Mouse (Mus musculus) forebrain, embryonic 15.5 days (tissue): ENCODE measurements around the gene Itpr2. TPM values are rescaled to one million over a fixed set of nuclear protein-coding genes. Genes with fewer than 3 reads are reported as not detected.
A peak's percentile ranks its signal among the peaks of the same experiment; 100 is the strongest.

ENCODE experiments used
- ATAC-seq: fragments of 200-750 bp; cut with Nextera tagmentation; replicated peaks from 2 replicates; pipeline ENCODE4 v1.8.0; 2017; ENCODE audit warnings: mild to moderate bottlenecking, moderate TSS enrichment, moderate library complexity
- H3K27ac ChIP-seq: fragments of 300-500 bp; sonication (generic); replicated peaks from 2 replicates; pipeline ENCODE4 v1.5.1; 2015; ENCODE audit warnings: mild to moderate bottlenecking, inconsistent platforms
- H3K27me3 ChIP-seq: fragments of 300-500 bp; sonication (generic); 2 replicates; pipeline ENCODE4 v1.6.1; 2015; ENCODE audit warnings: inconsistent platforms
- H3K36me3 ChIP-seq: fragments of 300-500 bp; sonication (generic); 2 replicates; pipeline ENCODE4 v1.6.1; 2015; ENCODE audit warnings: mild to moderate bottlenecking, inconsistent platforms
- H3K4me1 ChIP-seq: fragments of 300-500 bp; sonication (generic); 2 replicates; pipeline ENCODE4 v1.6.1; 2015; ENCODE audit warnings: inconsistent platforms
- H3K4me2 ChIP-seq: fragments of 300-500 bp; sonication (generic); replicated peaks from 2 replicates; pipeline ENCODE4 v1.6.1; 2015; ENCODE audit warnings: mild to moderate bottlenecking, inconsistent platforms
- H3K4me3 ChIP-seq: fragments of 300-500 bp; sonication (generic); 2 replicates; pipeline ENCODE4 v1.5.1; 2015; ENCODE audit warnings: mild to moderate bottlenecking, inconsistent platforms
- H3K9ac ChIP-seq: fragments of 300-500 bp; sonication (generic); replicated peaks from 2 replicates; pipeline ENCODE4 v1.6.1; 2015; ENCODE audit warnings: mild to moderate bottlenecking, inconsistent platforms
- H3K9me3 ChIP-seq: fragments of 300-500 bp; sonication (generic); 2 replicates; pipeline ENCODE4 v1.6.1; 2016; ENCODE audit warnings: inconsistent platforms
- WGBS: fragments of 180-500 bp; shearing (Covaris S2); methylation state at CpG from one replicate; pipeline ENCODE4 v1.1.7; 2015; ENCODE audit warnings: mixed read lengths; 5-methylcytosine and 5-hydroxymethylcytosine counted together
- polyA plus RNA-seq: library from polyadenylated mRNA; unstranded; fragments of >200 nt; fragmentation: Nextera tagmentation; extraction: Ambion mirVana; gene quantifications from 2 replicates; pipeline ENCODE4 v1.2.1, GENCODE M21; 2015

Gene Itpr2
- polyA plus RNA-seq, 1 experiment from 2014 or later = 5.1 TPM

DNA sequence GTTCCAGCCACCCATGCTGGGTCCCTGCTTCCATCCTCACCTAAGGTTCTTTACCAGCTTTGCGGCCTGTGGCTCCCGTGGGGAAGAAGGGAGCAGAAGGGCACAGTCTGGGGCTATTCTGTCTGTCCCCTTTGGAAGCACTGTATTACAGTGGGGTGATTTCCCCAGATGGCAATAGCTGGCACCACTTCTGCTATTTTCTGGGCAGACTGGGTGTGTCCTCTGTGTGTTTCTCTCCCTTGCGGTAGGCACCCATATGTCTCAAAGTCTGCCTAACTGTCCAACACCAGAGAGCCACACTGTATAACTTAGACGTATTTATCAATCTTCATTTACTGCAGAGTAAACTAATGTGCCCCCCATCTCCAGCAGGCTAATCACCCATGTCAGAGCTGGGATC, 388.9 kb downstream of the Itpr2 start:
- H3K27me3 ChIP-seq = no peaks in the 10 kb centered on the region
- peaks cover 29% of the 10 kb centered on the region for H3K4me1 ChIP-seq
- H3K9me3 ChIP-seq = no peaks in the 10 kb centered on the region
- H3K36me3 ChIP-seq = no peaks in the 10 kb centered on the region
- H3K4me2 ChIP-seq = no peak overlapping the region
- no peak overlapping the region for H3K27ac ChIP-seq
- peak; percentile 65 for ATAC-seq
- no peak overlapping the region for H3K4me3 ChIP-seq
- 80% methylated on average over 4 of the region's 4 CpGs for WGBS
- H3K9ac ChIP-seq = no peak overlapping the region

DNA sequence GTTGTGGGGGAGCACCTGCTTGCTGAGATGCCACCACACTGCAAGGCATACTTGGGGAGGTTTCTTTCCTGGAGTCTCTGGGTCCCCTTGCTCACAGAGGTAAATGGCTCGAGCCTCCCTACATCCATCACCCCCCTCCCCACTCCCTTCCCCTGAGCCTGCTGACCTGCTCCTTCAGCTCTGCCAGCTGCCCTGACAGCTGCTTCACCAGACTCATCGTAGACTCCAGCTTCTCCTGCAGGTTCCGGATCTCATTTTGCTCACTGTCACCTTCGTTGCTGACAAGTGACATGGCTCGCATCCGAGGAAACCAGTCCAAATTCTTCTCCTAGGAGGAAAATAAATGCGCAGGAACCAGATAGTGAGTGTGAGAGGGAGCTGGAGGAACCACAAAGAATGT, 389.8 kb downstream of the Itpr2 start:
- Histone ChIP-seq H3K9me3 (no peaks in the 10 kb centered on the region), H3K4me2 (no peak overlapping the region), H3K36me3 (no peaks in the 10 kb centered on the region), H3K27ac (no peak overlapping the region), H3K4me1 (peaks cover 29% of the 10 kb centered on the region), H3K4me3 (no peak overlapping the region), H3K27me3 (no peaks in the 10 kb centered on the region), H3K9ac (no peak overlapping the region)
- no peak for ATAC-seq
- WGBS = 49% methylated on average over 7 of the region's 7 CpGs

GRCm38 (mm10) chr6:146111781-146112180, 390.2 kb downstream of the Itpr2 start:
- no peaks in the 10 kb centered on the region for H3K36me3 ChIP-seq
- no peak overlapping the region for H3K27ac ChIP-seq
- no peak overlapping the region for H3K9ac ChIP-seq
- ATAC-seq = no peak
- H3K4me2 ChIP-seq = no peak overlapping the region
- no peak overlapping the region for H3K4me3 ChIP-seq
- peaks cover 29% of the 10 kb centered on the region for H3K4me1 ChIP-seq
- H3K9me3 ChIP-seq = no peaks in the 10 kb centered on the region
- WGBS = 64% methylated on average over 6 of the region's 6 CpGs
- no peaks in the 10 kb centered on the region for H3K27me3 ChIP-seq

GRCm38 (mm10) chr6:146110832-146111741, 390.9 kb downstream of the Itpr2 start:
- Histone ChIP-seq H3K9ac (no peak overlapping the region), H3K4me2 (no peak overlapping the region), H3K4me3 (no peak overlapping the region), H3K27me3 (no peaks in the 10 kb centered on the region), H3K36me3 (no peaks in the 10 kb centered on the region), H3K4me1 (peaks cover 29% of the 10 kb centered on the region), H3K27ac (no peak overlapping the region), H3K9me3 (no peaks in the 10 kb centered on the region)
- 34% methylated on average over 21 of the region's 21 CpGs for WGBS
- ATAC-seq = peak; percentile 56; the same call in 1 of the 2 replicates

GRCm38 (mm10) chr6:146110425-146110824, 391.6 kb downstream of the Itpr2 start:
- no peaks in the 10 kb centered on the region for H3K36me3 ChIP-seq
- H3K4me3 ChIP-seq = no peak overlapping the region
- ATAC-seq = no peak
- no peak overlapping the region for H3K4me2 ChIP-seq
- H3K27ac ChIP-seq = no peak overlapping the region
- peaks cover 29% of the 10 kb centered on the region for H3K4me1 ChIP-seq
- H3K9me3 ChIP-seq = no peaks in the 10 kb centered on the region
- H3K9ac ChIP-seq = no peak overlapping the region
- no peaks in the 10 kb centered on the region for H3K27me3 ChIP-seq
- 63% methylated on average over 4 of the region's 4 CpGs for WGBS

- Histone ChIP-seq H3K27me3 (no peaks in the 10 kb centered on the region), H3K27ac (no peak overlapping the region), H3K9ac (no peak overlapping the region), H3K4me2 (no peak overlapping the region), H3K4me1 (peaks cover 18% of the 10 kb centered on the region), H3K4me3 (no peak overlapping the region), H3K36me3 (no peaks in the 10 kb centered on the region), H3K9me3 (0 out of 2 replicates have a peak, but pooled peaks cover 4% of the 10 kb centered on the region)
- WGBS = 75% methylated on average over 7 of the region's 7 CpGs
- no peak for ATAC-seq
Observed at GRCm38 (mm10) chr6:146108695-146109094, 393.3 kb downstream of the Itpr2 start.

DNA sequence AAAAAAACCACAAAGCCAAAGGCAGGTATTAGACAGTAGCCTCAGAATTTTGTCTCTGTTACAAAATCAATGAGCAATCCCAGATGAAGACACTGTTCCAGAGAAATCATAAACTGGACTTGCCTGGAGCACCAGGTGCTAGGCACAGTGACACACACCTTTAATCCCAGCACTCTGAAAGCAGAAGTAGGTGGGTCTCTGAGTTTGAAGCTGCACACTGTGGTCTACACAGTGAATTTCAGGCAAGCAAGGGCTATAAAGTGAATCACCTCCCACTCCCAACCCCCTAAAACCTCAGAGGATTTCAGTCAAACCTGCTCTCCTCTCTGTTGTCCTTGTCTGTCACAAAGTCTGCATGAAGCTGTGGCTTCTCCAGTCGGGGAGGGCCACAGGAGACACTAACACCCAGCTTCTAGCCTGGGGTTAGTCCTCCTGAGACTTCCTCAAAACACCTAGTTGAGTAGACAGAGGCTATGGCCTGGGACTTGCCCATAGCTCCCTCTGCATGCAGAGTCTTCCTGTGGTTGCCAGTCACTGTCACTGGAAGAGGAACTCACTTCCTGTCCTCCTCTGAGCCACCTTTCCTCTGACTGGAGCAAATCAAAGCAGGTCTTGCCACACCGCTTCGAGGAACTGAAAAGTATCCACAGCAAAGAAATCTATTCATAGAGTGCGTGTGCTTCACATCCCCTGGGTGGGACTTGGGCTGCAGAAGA, 394.7 kb downstream of the Itpr2 start:
- Histone ChIP-seq H3K4me3 (no peak overlapping the region), H3K36me3 (no peaks in the 10 kb centered on the region), H3K4me2 (no peak overlapping the region), H3K27me3 (no peaks in the 10 kb centered on the region), H3K4me1 (peaks cover 12% of the 10 kb centered on the region), H3K27ac (no peak overlapping the region), H3K9me3 (0 out of 2 replicates have a peak, but pooled peaks cover 4% of the 10 kb centered on the region), H3K9ac (no peak overlapping the region)
- 89% methylated on average over 4 of the region's 4 CpGs for WGBS
- ATAC-seq = no peak

DNA sequence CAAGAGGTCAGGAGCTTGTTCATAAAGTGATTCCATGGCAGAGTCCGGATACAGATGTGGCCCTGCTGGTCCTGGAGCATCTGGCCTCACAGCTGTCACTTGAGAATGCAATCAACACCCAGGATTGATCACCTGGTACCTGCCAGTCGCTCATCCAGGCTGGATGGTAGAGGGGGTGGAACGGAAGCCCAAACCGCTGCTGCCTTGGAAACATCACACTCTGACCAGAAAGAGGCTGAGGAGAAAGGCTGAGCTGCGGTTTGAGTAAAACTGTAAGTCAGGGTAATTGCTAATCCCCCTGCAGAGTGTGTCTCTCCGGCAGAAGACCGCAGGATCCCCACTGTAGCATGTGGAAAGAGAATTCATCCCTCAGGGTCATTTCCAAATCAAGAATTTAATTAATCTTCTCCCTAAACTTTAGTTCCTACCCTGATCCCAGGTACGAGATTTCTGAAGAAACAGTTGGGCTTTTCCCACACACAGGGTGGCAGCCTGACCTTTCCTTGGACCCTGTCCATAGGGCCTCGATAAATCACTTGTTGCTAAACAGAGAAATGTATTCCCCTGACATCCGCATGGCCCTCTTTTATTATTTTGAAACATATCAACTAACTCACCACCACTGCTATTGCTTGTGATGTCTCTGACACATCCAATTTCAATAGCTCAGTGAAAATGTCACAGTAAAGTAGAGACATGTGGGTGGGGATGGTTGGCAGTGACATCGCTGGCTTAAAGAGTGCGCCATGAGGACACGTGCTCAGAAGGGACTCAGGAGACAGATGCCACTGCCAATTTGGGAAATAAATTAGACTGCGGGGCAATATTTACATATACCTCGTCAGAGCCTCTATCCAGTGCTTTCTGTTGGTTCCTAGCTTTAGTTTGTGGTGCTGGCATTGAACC, 418.7 kb downstream of the Itpr2 start:
- ATAC-seq = no peak
- Histone ChIP-seq H3K4me2 (no peak overlapping the region), H3K9me3 (no peaks in the 10 kb centered on the region), H3K4me3 (no peak overlapping the region), H3K36me3 (no peaks in the 10 kb centered on the region), H3K4me1 (no peaks in the 10 kb centered on the region), H3K27ac (no peak overlapping the region), H3K9ac (no peak overlapping the region), H3K27me3 (no peaks in the 10 kb centered on the region)
- WGBS = 74% methylated on average over 15 of the region's 15 CpGs

GRCm38 (mm10) chr6:146082476-146082875, 419.5 kb downstream of the Itpr2 start:
- Histone ChIP-seq H3K9me3 (no peaks in the 10 kb centered on the region), H3K27ac (no peak overlapping the region), H3K4me3 (no peak overlapping the region), H3K9ac (no peak overlapping the region), H3K36me3 (no peaks in the 10 kb centered on the region), H3K4me1 (no peaks in the 10 kb centered on the region), H3K27me3 (no peaks in the 10 kb centered on the region), H3K4me2 (no peak overlapping the region)
- 93% methylated on average over 9 of the region's 9 CpGs for WGBS
- ATAC-seq = no peak

GRCm38 (mm10) chr6:146081578-146081977, 420.4 kb downstream of the Itpr2 start:
- Histone ChIP-seq H3K27me3 (no peaks in the 10 kb centered on the region), H3K9me3 (no peaks in the 10 kb centered on the region), H3K4me1 (no peaks in the 10 kb centered on the region), H3K4me2 (no peak overlapping the region), H3K27ac (no peak overlapping the region), H3K9ac (no peak overlapping the region), H3K4me3 (no peak overlapping the region), H3K36me3 (no peaks in the 10 kb centered on the region)
- no peak for ATAC-seq
- WGBS = 95% methylated on average over 8 of the region's 8 CpGs

GRCm38 (mm10) chr6:146080546-146081512, 421.2 kb downstream of the Itpr2 start:
- no peak for ATAC-seq
- no peaks in the 10 kb centered on the region for H3K9me3 ChIP-seq
- no peak overlapping the region for H3K9ac ChIP-seq
- H3K27ac ChIP-seq = no peak overlapping the region
- no peak overlapping the region for H3K4me2 ChIP-seq
- no peaks in the 10 kb centered on the region for H3K27me3 ChIP-seq
- 79% methylated on average over 18 of the region's 18 CpGs for WGBS
- no peaks in the 10 kb centered on the region for H3K36me3 ChIP-seq
- H3K4me3 ChIP-seq = no peak overlapping the region
- no peaks in the 10 kb centered on the region for H3K4me1 ChIP-seq
